Mouse (Mus musculus): Measurements from ENCODE around the gene Mdm1. TPM values are rescaled to one million over a fixed set of nuclear protein-coding genes. Genes with fewer than 3 reads are reported as not detected.
"Not testable (repeated sequence)": the region's sequence is repeated elsewhere in the genome, so short reads cannot be mapped to it uniquely, and the experiment has no call there.

Gene Mdm1
- polyA plus RNA-seq, 1 experiment from 2014 or later, result 20.4 TPM

GRCm38 (mm10) chr10:118215719-118216393, 74.2 kb downstream of the Mdm1 start:
- not testable (repeated sequence) for H3K4me2 ChIP-seq (ENCODE audit: low read length); H3K27ac ChIP-seq (ENCODE audit: low read depth); H3K4me3 ChIP-seq (ENCODE audit: low read depth, low read length); H3K36me3 ChIP-seq (ENCODE audit: control insufficient read depth, insufficient read depth, low read length); H3K27me3 ChIP-seq (replicated peaks; ENCODE audit: control insufficient read depth, insufficient read depth, low read length); ATAC-seq (replicated peaks; ENCODE audit: low FRiP score, low TSS enrichment, low read depth); H3K9ac ChIP-seq (ENCODE audit: low read length); DNase-seq (ENCODE audit: low spot score); H3K9me3 ChIP-seq (ENCODE audit: control insufficient read depth, low read length); H3K4me1 ChIP-seq (replicated peaks; ENCODE audit: control insufficient read depth, insufficient read depth, low read length)
- WGBS, result 83% methylated on average over 2 of the region's 4 CpGs

Other genes with a start within 250 kb of the Mdm1 start
- not detected in 2 replicates for gene Il22, start 63.1 kb downstream of the Mdm1 start, polyA plus RNA-seq (2014; fragmentation: Nextera tagmentation; extraction: Ambion mirVana)
- not detected in 2 replicates for gene Gm32717, start 99.0 kb downstream of the Mdm1 start, polyA plus RNA-seq (2014; fragmentation: Nextera tagmentation; extraction: Ambion mirVana)
- gene Gm32802, start 116.9 kb downstream of the Mdm1 start, polyA plus RNA-seq (2014; fragmentation: Nextera tagmentation; extraction: Ambion mirVana), result not detected in 2 replicates
- not detected in 2 replicates for gene Iltifb, start 153.2 kb downstream of the Mdm1 start, polyA plus RNA-seq (2014; fragmentation: Nextera tagmentation; extraction: Ambion mirVana)
- not detected in 2 replicates for gene Gm9040, start 185.2 kb downstream of the Mdm1 start, polyA plus RNA-seq (2014; fragmentation: Nextera tagmentation; extraction: Ambion mirVana)
- gene Gm9044, start 190.6 kb downstream of the Mdm1 start, polyA plus RNA-seq (2014; fragmentation: Nextera tagmentation; extraction: Ambion mirVana), result not detected in 2 replicates
- gene Gm9045, start 196.0 kb downstream of the Mdm1 start, polyA plus RNA-seq (2014; fragmentation: Nextera tagmentation; extraction: Ambion mirVana), result not detected in 2 replicates
- gene Gm9046, start 201.4 kb downstream of the Mdm1 start, polyA plus RNA-seq (2014; fragmentation: Nextera tagmentation; extraction: Ambion mirVana), result not detected in 2 replicates
- gene Gm9048, start 206.9 kb downstream of the Mdm1 start, polyA plus RNA-seq (2014; fragmentation: Nextera tagmentation; extraction: Ambion mirVana), result not detected in 2 replicates
- gene Gm9049, start 212.3 kb downstream of the Mdm1 start, polyA plus RNA-seq (2014; fragmentation: Nextera tagmentation; extraction: Ambion mirVana), result not detected in 2 replicates

All from intestine, embryonic 14.5 days (tissue).